Mouse (Mus musculus) ES-Bruce4 (cell line): ENCODE measurements around the gene Olfr212. TPM values are rescaled to one million over a fixed set of nuclear protein-coding genes. Genes with fewer than 3 reads are reported as not detected.
"Not testable (repeated sequence)": the region's sequence is repeated elsewhere in the genome, so short reads cannot be mapped to it uniquely, and the experiment has no call there.

Source experiments
- H3K27ac ChIP-seq: 2 replicates; pipeline ENCODE4 v1.5.1; 2012; ENCODE audit warnings: low read length, inconsistent platforms; ENCODE audit not compliant: insufficient read depth
- H3K27me3 ChIP-seq: 2 replicates; pipeline ENCODE4 v1.6.1; 2012; ENCODE audit warnings: mild to moderate bottlenecking, low read length, inconsistent platforms; ENCODE audit not compliant: control insufficient read depth, poor library complexity, insufficient read depth, severe bottlenecking
- H3K36me3 ChIP-seq: 2 replicates; pipeline ENCODE4 v1.6.1; 2012; ENCODE audit warnings: inconsistent platforms, mild to moderate bottlenecking, low read length, moderate library complexity; ENCODE audit not compliant: control insufficient read depth, poor library complexity, insufficient read depth, severe bottlenecking
- H3K4me1 ChIP-seq: one replicate; pipeline ENCODE4 v1.8.1; 2011; ENCODE audit warnings: low read length; ENCODE audit not compliant: control insufficient read depth, insufficient read depth
- H3K4me3 ChIP-seq: 2 replicates; pipeline ENCODE4 v1.5.1; 2011; ENCODE audit warnings: low read depth, mild to moderate bottlenecking, low read length
- H3K9ac ChIP-seq: 2 replicates; pipeline ENCODE4 v1.6.1; 2012; ENCODE audit warnings: low read depth, mild to moderate bottlenecking, inconsistent platforms; ENCODE audit not compliant: poor library complexity, severe bottlenecking
- H3K9me3 ChIP-seq: replicated peaks from 2 replicates; pipeline ENCODE4 v1.6.1; 2012; ENCODE audit warnings: mild to moderate bottlenecking, low read length, inconsistent platforms; ENCODE audit not compliant: control insufficient read depth, poor library complexity, insufficient read depth, severe bottlenecking
- CTCF ChIP-seq: IDR thresholded peaks from one replicate; pipeline ENCODE4 v1.8.1; 2011; ENCODE audit warnings: low read depth, low read length
- EP300 ChIP-seq: IDR thresholded peaks from 2 replicates; pipeline ENCODE4 v1.6.1; 2011; ENCODE audit warnings: low read depth, low read length; ENCODE audit not compliant: insufficient read depth
- POLR2A ChIP-seq: IDR thresholded peaks from one replicate; pipeline ENCODE4 v1.8.1; 2011; ENCODE audit warnings: low read length; ENCODE audit not compliant: insufficient read depth
- polyA plus RNA-seq: library from polyadenylated mRNA; stranded (reverse); fragments of >200 nt; gene quantifications from 2 replicates; pipeline ENCODE4 v1.2.4, GENCODE M21; 2011; ENCODE audit warnings: low read depth; ENCODE audit not compliant: missing spikeins, insufficient read depth, insufficient read length

Gene Olfr212
- polyA plus RNA-seq, 1 experiment: not detected

GRCm38 (mm10) chr6:116542500-116542899 lies 36.2 kb downstream of the Olfr212 start:
- H3K9ac ChIP-seq: no peak overlapping the region
- H3K36me3 ChIP-seq: no peaks in the 10 kb centered on the region
- no peaks in the 10 kb centered on the region for H3K4me1 ChIP-seq
- no peak overlapping the region for H3K27ac ChIP-seq
- H3K27me3 ChIP-seq: no peaks in the 10 kb centered on the region
- no peak for TF ChIP-seq CTCF
- TF ChIP-seq POLR2A: no peak
- TF ChIP-seq EP300: no peak
- H3K9me3 ChIP-seq: no peaks in the 10 kb centered on the region
- H3K4me3 ChIP-seq: no peak overlapping the region

GRCm38 (mm10) chr6:116550841-116551240 lies 44.5 kb downstream of the Olfr212 start, which contains the start of gene Gm5580:
Gm5580 (plus strand) TSS chr6:116551141.
- not testable (repeated sequence) for H3K36me3 ChIP-seq, H3K27ac ChIP-seq, H3K27me3 ChIP-seq, H3K4me3 ChIP-seq, H3K9me3 ChIP-seq, H3K4me1 ChIP-seq, H3K9ac ChIP-seq

- Histone ChIP-seq H3K36me3 (no peaks in the 10 kb centered on the region), H3K9ac (no peak within 1 kb of the TSS), H3K4me3 (no peak within 1 kb of the TSS), H3K4me1 (no peaks in the 10 kb centered on the region), H3K9me3 (no peaks in the 10 kb centered on the region), H3K27ac (no peak within 1 kb of the TSS), H3K27me3 (no peaks in the 10 kb centered on the region)
- TF ChIP-seq CTCF (no peak), POLR2A (no peak), EP300 (no peak)
Observed at GRCm38 (mm10) chr6:116553935-116554334, 47.6 kb downstream of the Olfr212 start, which contains the start of gene Olfr214. Olfr214 (plus strand) TSS chr6:116554235.

- TF ChIP-seq EP300 (no peak), POLR2A (no peak), CTCF (no peak)
- H3K27me3 ChIP-seq: no peaks in the 10 kb centered on the region
- no peaks in the 10 kb centered on the region for H3K36me3 ChIP-seq
- no peaks in the 10 kb centered on the region for H3K9me3 ChIP-seq
- H3K9ac ChIP-seq: no peak overlapping the region
- H3K27ac ChIP-seq: no peak overlapping the region
- no peaks in the 10 kb centered on the region for H3K4me1 ChIP-seq
- H3K4me3 ChIP-seq: no peak overlapping the region
Observed at GRCm38 (mm10) chr6:116554952-116555351, 48.6 kb downstream of the Olfr212 start.

Other genes starting within 250 kb of the Olfr212 start
- 4.3 and 7.0 TPM in 2 replicates for gene Zfand4, start 242.3 kb upstream of the Olfr212 start, polyA plus RNA-seq
- 29.0 and 34.1 TPM in 2 replicates for gene March8, start 168.5 kb upstream of the Olfr212 start, polyA plus RNA-seq
- gene Alox5, start 45.3 kb upstream of the Olfr212 start, polyA plus RNA-seq: 5.6 and 6.5 TPM in 2 replicates
- gene Olfr211, start 17.4 kb upstream of the Olfr212 start, polyA plus RNA-seq: not detected in 2 replicates
- not detected in 2 replicates for gene Olfr213, start 31.9 kb downstream of the Olfr212 start, polyA plus RNA-seq
- not detected in 2 replicates for gene Gm5580, start 44.6 kb downstream of the Olfr212 start, polyA plus RNA-seq
- gene Olfr214, start 47.7 kb downstream of the Olfr212 start, polyA plus RNA-seq: not detected in 2 replicates
- gene Olfr215, start 77.7 kb downstream of the Olfr212 start, polyA plus RNA-seq: not detected in 2 replicates
- 15.0 and 18.9 TPM in 2 replicates for gene Zfp422, start 122.5 kb downstream of the Olfr212 start, polyA plus RNA-seq
- gene Depp1, start 144.1 kb downstream of the Olfr212 start, polyA plus RNA-seq: not detected in 2 replicates
- 2.9 and 4.1 TPM in 2 replicates for gene Rassf4, start 167.4 kb downstream of the Olfr212 start, polyA plus RNA-seq
- 0.05 and 0.07 TPM in 2 replicates for gene Tmem72, start 210.4 kb downstream of the Olfr212 start, polyA plus RNA-seq